Mouse (Mus musculus): Measurements from ENCODE around the gene Cmtm3. TPM values are rescaled to one million over a fixed set of nuclear protein-coding genes. Genes with fewer than 3 reads are reported as not detected.

The Cmtm3 gene
- polyA plus RNA-seq, 1 experiment, result 0.26 TPM

DNA sequence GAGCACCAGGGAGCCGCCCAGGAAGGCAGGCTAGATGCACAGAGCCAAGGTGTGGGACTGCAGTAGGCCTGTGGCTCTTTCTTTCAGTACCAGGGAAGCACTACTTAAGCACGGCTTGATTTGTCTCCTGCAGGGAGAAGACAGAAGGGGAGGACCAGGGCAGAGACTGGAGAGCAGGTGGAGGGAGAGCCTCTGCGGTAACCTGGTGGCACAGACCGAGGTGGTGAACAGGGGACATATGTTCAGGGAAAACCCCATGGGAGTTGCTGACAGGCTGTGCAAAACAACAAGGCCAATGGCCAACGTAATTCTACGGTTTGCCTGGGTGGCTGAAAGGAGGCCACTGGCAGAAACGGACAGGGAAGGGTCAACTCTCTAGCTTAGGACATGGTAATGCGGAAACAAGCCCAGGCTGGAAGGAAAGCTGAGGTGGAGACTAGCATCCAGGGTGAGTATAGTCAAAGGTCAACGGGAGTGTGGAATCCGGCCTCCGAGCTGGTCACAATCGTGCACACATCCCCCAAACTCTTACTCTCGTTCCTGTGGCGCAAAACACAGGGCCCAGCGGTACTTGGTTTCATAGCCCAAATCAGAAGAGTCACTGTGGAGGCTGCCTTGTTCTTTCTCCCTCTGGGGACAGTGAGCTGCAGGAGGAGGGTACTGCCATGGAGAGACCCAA, 20.7 kb downstream of the Cmtm3 start:
- H3K4me1 ChIP-seq (ENCODE audit: control insufficient read depth), result no peaks in the 10 kb centered on the region
- no peaks in the 10 kb centered on the region for H3K27me3 ChIP-seq (ENCODE audit: control insufficient read depth)
- no peaks in the 10 kb centered on the region for H3K9me3 ChIP-seq (ENCODE audit: control insufficient read depth, low read length)
- no peaks in the 10 kb centered on the region; the same call in 1 of the 2 replicates for H3K36me3 ChIP-seq (ENCODE audit: control insufficient read depth)
- H3K4me3 ChIP-seq (replicated peaks), result no peak overlapping the region
- no peak for TF ChIP-seq TAL1 (IDR thresholded peaks at IDR 0.05; ENCODE audit: low read length)
- TF ChIP-seq GATA1 (IDR thresholded peaks at IDR 0.05; ENCODE audit: low read length), result no peak

DNA sequence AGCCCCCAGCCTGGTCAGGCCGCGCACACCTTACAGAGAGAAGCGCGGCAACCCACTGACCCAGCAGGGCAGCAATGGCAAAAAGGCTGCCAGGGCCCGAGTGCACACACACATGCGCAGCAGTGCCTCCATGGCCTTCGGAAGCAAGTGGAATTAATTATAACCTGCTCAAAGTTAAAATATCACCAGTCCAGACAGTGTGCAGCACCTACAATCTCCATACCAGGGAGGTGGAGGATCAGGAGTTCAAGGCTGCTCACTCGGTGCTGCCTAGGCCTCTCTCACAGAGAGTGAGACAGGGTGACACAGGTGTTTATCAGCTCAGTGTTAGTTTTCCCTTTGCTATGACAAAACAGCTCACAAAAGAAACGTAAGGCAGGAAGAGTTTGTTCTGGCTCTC, 26.5 kb downstream of the Cmtm3 start:
- Histone ChIP-seq H3K27me3 (ENCODE audit: control insufficient read depth) (no peaks in the 10 kb centered on the region), H3K36me3 (ENCODE audit: control insufficient read depth) (no peaks in the 10 kb centered on the region), H3K4me1 (ENCODE audit: control insufficient read depth) (no peaks in the 10 kb centered on the region), H3K9me3 (ENCODE audit: control insufficient read depth, low read length) (no peaks in the 10 kb centered on the region), H3K4me3 (replicated peaks) (no peak overlapping the region)
- TF ChIP-seq GATA1 (IDR thresholded peaks at IDR 0.05; ENCODE audit: low read length), result no peak

DNA sequence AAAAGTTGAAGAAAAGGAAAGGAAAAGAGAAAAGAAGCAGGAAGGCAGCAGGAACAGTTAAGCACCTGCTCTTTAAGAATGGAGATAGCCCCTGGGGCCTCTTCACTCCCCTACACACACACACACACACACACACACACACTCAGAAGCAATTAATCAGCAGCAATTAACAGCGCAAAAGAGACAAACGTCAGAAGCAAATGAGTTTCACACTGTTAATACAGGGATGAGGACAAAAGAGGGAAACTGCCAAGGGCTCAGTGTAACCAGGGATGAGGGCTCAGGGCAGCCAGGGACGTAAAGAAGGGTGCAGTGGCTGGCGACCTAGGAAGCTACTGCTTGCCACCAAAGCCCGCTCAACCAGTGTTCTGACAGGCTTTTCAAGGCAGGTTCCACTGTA, 28.2 kb downstream of the Cmtm3 start:
- no peaks in the 10 kb centered on the region for H3K4me1 ChIP-seq (ENCODE audit: control insufficient read depth)
- no peaks in the 10 kb centered on the region for H3K9me3 ChIP-seq (ENCODE audit: control insufficient read depth, low read length)
- TF ChIP-seq GATA1 (IDR thresholded peaks at IDR 0.05; ENCODE audit: low read length), result no peak
- no peaks in the 10 kb centered on the region for H3K27me3 ChIP-seq (ENCODE audit: control insufficient read depth)
- H3K36me3 ChIP-seq (ENCODE audit: control insufficient read depth), result no peaks in the 10 kb centered on the region
- H3K4me3 ChIP-seq (replicated peaks), result no peak overlapping the region

DNA sequence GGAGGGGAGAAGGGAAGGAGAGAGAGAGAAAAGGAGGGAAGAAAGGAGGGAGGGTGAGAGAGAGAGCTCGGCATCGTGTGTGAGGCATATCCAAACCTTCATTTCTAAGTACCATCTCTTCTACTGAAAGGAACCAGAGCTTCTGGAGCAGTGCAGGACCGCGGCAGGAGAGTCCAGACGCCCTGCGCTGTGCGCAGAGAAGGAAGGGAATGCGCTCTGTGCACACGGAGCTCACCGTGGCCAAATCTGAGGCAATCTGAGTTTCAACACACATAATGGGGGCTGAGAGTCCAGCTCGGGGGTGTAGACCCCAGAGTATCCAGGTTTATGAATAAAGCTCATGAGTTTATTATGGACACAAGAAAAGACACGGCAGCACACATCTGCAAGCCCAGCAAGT, 30.4 kb downstream of the Cmtm3 start:
- no peak for TF ChIP-seq TAL1 (IDR thresholded peaks at IDR 0.05; ENCODE audit: low read length)
- TF ChIP-seq GATA1 (IDR thresholded peaks at IDR 0.05; ENCODE audit: low read length), result no peak
- no peak overlapping the region for H3K4me3 ChIP-seq (replicated peaks)

DNA sequence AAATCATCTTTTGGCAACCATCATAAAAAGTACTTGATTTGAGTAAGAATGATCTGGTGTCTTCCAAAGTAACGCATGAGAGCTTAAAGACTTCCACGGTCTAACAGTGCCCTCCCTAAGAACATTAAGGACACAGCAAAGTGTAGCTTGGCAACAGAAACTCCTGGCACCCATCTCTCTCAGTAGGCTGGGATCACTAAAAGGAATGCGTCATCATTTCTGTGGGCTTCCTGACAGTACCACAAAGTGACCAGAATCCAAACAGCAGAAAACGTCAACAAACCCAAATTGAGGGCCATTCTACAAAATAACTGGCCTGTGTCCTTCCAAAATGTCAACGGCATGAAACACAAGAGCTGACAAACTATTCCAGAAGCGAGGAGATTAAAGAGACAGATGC, 30.9 kb downstream of the Cmtm3 start:
- Histone ChIP-seq H3K9me3 (ENCODE audit: control insufficient read depth, low read length) (no peaks in the 10 kb centered on the region), H3K4me1 (ENCODE audit: control insufficient read depth) (no peaks in the 10 kb centered on the region), H3K27me3 (ENCODE audit: control insufficient read depth) (no peaks in the 10 kb centered on the region), H3K4me3 (replicated peaks) (no peak overlapping the region), H3K36me3 (ENCODE audit: control insufficient read depth) (no peaks in the 10 kb centered on the region)
- TF ChIP-seq GATA1 (IDR thresholded peaks at IDR 0.05; ENCODE audit: low read length), result no peak
- TF ChIP-seq TAL1 (IDR thresholded peaks at IDR 0.05; ENCODE audit: low read length), result no peak

More for the DNA sequence above, 30.4 kb downstream of the Cmtm3 start:
- no peaks in the 10 kb centered on the region for H3K27me3 ChIP-seq (ENCODE audit: control insufficient read depth)
- no peaks in the 10 kb centered on the region for H3K36me3 ChIP-seq (ENCODE audit: control insufficient read depth)
- no peaks in the 10 kb centered on the region for H3K9me3 ChIP-seq (ENCODE audit: control insufficient read depth, low read length)
- no peaks in the 10 kb centered on the region for H3K4me1 ChIP-seq (ENCODE audit: control insufficient read depth)

DNA sequence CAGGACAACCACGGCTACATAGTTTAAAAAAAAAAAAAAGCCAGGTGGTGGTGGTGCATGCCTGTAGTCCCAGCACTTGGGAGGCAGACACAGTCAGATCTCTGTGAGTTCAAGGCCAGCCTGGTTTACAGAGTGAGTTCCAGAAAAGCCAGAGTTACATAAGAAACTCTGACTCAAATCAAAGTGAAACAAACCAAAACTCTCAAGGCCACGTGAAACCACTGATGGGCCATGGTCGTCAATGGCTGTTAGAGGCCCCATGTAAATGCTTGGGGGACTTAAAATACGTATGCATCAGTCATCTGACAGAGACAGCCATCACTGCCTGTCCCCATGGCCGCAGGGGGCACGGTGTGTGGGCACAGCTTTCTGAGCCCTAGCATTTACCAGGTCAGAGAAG, 31.9 kb downstream of the Cmtm3 start:
- no peaks in the 10 kb centered on the region for H3K27me3 ChIP-seq (ENCODE audit: control insufficient read depth)
- H3K9me3 ChIP-seq (ENCODE audit: control insufficient read depth, low read length), result no peaks in the 10 kb centered on the region
- TF ChIP-seq GATA1 (IDR thresholded peaks at IDR 0.05; ENCODE audit: low read length) (no peak), TAL1 (IDR thresholded peaks at IDR 0.05; ENCODE audit: low read length) (no peak)
- no peak overlapping the region for H3K4me3 ChIP-seq (replicated peaks)
- H3K36me3 ChIP-seq (ENCODE audit: control insufficient read depth), result no peaks in the 10 kb centered on the region
- no peaks in the 10 kb centered on the region for H3K4me1 ChIP-seq (ENCODE audit: control insufficient read depth)

DNA sequence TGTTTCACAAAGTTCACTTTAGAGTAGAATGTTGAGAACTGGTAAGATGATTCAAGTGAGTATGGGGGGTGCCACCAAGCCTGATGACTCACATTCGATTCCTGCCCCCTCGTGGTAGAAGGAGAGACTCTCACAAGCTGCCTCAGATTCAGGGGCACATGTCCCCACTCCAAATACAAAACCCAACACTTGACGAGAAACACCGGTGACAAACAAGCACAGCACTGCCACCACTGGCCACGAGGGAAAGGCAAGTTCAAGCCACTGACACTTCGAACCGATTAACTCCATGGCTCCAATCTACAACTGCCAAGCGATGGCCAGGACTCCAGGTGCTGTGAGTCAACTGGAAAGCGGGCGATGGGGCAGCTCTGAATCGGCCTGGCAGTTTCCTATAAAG, 34.6 kb downstream of the Cmtm3 start:
- no peak overlapping the region for H3K4me3 ChIP-seq (replicated peaks)
- no peaks in the 10 kb centered on the region for H3K27me3 ChIP-seq (ENCODE audit: control insufficient read depth)
- no peak for TF ChIP-seq GATA1 (IDR thresholded peaks at IDR 0.05; ENCODE audit: low read length)
- no peak for TF ChIP-seq TAL1 (IDR thresholded peaks at IDR 0.05; ENCODE audit: low read length)
- no peaks in the 10 kb centered on the region for H3K9me3 ChIP-seq (ENCODE audit: control insufficient read depth, low read length)
- H3K4me1 ChIP-seq (ENCODE audit: control insufficient read depth), result no peaks in the 10 kb centered on the region
- no peaks in the 10 kb centered on the region for H3K36me3 ChIP-seq (ENCODE audit: control insufficient read depth)

DNA sequence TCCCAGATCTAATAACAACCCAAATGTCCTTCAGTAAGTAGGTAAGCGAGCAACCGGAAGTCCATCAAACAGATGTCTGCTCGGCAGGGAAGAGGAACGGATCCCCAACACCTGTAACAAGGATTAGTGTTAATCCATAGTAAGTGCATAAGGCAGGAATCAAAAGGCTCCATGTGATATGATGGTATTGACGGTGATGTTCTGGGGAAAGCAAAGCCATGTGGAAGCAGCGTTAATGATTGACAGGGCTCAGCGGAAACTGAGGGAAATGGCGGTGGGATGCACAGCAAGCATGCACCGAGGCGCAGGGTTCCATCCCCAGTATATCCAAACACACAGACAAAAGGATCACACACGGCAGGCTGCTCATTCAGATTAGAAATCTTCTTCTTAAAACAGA, 35.1 kb downstream of the Cmtm3 start:
- Histone ChIP-seq H3K27me3 (ENCODE audit: control insufficient read depth) (no peaks in the 10 kb centered on the region), H3K4me1 (ENCODE audit: control insufficient read depth) (no peaks in the 10 kb centered on the region), H3K4me3 (replicated peaks) (no peak overlapping the region), H3K36me3 (ENCODE audit: control insufficient read depth) (no peaks in the 10 kb centered on the region), H3K9me3 (ENCODE audit: control insufficient read depth, low read length) (no peaks in the 10 kb centered on the region)
- TF ChIP-seq GATA1 (IDR thresholded peaks at IDR 0.05; ENCODE audit: low read length) (no peak), TAL1 (IDR thresholded peaks at IDR 0.05; ENCODE audit: low read length) (no peak)

DNA sequence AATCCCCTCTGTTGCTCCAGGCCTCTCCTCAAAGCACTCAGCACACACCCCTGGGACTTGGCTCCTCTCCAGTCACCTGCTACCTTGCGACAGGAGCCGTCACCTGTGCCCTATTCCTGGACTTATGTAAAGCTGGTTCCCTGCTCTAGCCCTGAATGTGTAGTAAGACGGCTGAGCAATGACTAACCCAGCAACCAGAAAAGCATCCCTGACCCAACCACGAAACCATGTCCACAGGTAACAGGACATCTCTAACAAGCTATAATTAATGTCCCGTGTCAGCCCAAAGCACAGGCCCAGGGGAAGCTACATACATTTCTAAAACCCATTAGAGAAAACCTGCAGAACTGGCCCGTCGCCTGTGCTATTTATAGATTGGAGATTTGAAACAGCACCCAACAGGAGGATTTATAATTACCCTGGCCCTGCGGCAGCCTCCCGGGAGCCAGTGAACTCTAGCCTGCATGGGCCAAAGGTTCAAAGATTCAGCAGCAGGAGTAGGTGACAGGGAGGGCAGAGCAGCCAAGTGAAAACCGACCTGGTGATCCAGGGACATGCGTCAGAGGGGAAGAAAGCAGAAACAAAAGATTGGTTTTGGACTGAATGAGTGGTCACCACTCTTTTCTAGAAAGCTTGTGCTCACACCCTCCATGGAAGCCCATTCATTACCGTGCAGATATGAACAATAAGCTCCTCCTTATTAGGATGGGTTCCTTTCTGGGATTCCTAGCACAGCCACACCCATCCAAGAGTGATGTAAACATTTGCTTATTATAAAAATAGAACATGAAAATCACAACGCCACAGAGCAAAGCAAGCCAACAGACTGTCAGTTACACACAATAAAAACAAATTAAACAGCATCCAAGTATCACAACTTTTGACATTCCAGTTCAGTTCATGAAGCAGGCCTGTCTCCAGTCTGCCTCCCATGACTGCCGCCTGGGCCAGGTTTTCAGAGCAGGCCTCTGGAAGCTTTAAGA, 35.9 kb downstream of the Cmtm3 start:
- Histone ChIP-seq H3K4me3 (replicated peaks) (no peak overlapping the region), H3K36me3 (ENCODE audit: control insufficient read depth) (no peaks in the 10 kb centered on the region), H3K9me3 (ENCODE audit: control insufficient read depth, low read length) (no peaks in the 10 kb centered on the region), H3K4me1 (ENCODE audit: control insufficient read depth) (no peaks in the 10 kb centered on the region), H3K27me3 (ENCODE audit: control insufficient read depth) (no peaks in the 10 kb centered on the region)
- no peak for TF ChIP-seq TAL1 (IDR thresholded peaks at IDR 0.05; ENCODE audit: low read length)
- TF ChIP-seq GATA1 (IDR thresholded peaks at IDR 0.05; ENCODE audit: low read length), result no peak
